Mouse (Mus musculus) liver, adult 2 months (tissue): ENCODE measurements at regions not wholly inside any gene's neighbourhood (a gene's known extent, or its start where the extent isn't known, plus 50 kb on each side); places are given as distances from the start of the nearest gene placed in this dataset.

ENCODE experiments used
- DNase-seq: peaks from one replicate; pipeline ENCODE4 v3.0.0-alpha.2; 2011; ENCODE audit warnings: low read depth, low spot score; ENCODE audit errors: extremely low read depth
- H3K27ac ChIP-seq: fragments of 200-500 bp; replicated peaks from 2 replicates; pipeline ENCODE4 v1.5.1; 2012; ENCODE audit warnings: low read depth, mild to moderate bottlenecking, control low read depth, inconsistent platforms, low read length; ENCODE audit not compliant: insufficient read depth
- H3K27me3 ChIP-seq: fragments of 200-500 bp; 2 replicates; pipeline ENCODE4 v1.6.1; 2012; ENCODE audit warnings: mild to moderate bottlenecking, moderate library complexity, low read length, inconsistent platforms; ENCODE audit not compliant: control insufficient read depth, insufficient read depth
- H3K36me3 ChIP-seq: fragments of 200-500 bp; 2 replicates; pipeline ENCODE4 v1.6.1; 2012; ENCODE audit warnings: low read length, inconsistent platforms; ENCODE audit not compliant: control insufficient read depth, insufficient read depth
- H3K4me1 ChIP-seq: fragments of 200-500 bp; 2 replicates; pipeline ENCODE4 v1.6.1; 2011; ENCODE audit warnings: low read length; ENCODE audit not compliant: control insufficient read depth, insufficient read depth
- H3K4me3 ChIP-seq: fragments of 200-500 bp; 2 replicates; pipeline ENCODE4 v1.5.1; 2011; ENCODE audit warnings: low read depth, mild to moderate bottlenecking, control low read depth, low read length, moderate library complexity; ENCODE audit not compliant: insufficient read depth
- H3K79me2 ChIP-seq: fragments of 200-500 bp; 2 replicates; pipeline ENCODE4 v1.6.1; 2012; ENCODE audit warnings: inconsistent platforms, mild to moderate bottlenecking, low read length, moderate library complexity; ENCODE audit not compliant: control insufficient read depth, insufficient read depth
- H3K9ac ChIP-seq: fragments of 200-500 bp; 2 replicates; pipeline ENCODE4 v1.6.1; 2012; ENCODE audit warnings: low read depth, mild to moderate bottlenecking, control low read depth, inconsistent platforms, low read length
- CTCF ChIP-seq: fragments of 200-500 bp; IDR thresholded peaks from 2 replicates; pipeline ENCODE4 v1.5.1; 2011; ENCODE audit warnings: low read depth, low read length, control low read depth
- POLR2A ChIP-seq: fragments of 200-500 bp; IDR thresholded peaks from 2 replicates; pipeline ENCODE4 v1.6.1; 2011; ENCODE audit warnings: low read length, control low read depth; ENCODE audit not compliant: insufficient read depth; ENCODE audit errors: extremely low read depth
- WGBS: fragments of 180-500 bp; shearing (Covaris S2); methylation state at CpG from one replicate; pipeline ENCODE4 v1.1.7; 2018; 5-methylcytosine and 5-hydroxymethylcytosine counted together

- no peaks in the 10 kb centered on the region for H3K36me3 ChIP-seq
- 82% methylated on average over 3 of the region's 3 CpGs for WGBS
- H3K9ac ChIP-seq, result no peak overlapping the region
These were observed 310.7 kb upstream of the Pitrm1 start for GRCm38 (mm10) chr13:6237201-6237600.

DNA sequence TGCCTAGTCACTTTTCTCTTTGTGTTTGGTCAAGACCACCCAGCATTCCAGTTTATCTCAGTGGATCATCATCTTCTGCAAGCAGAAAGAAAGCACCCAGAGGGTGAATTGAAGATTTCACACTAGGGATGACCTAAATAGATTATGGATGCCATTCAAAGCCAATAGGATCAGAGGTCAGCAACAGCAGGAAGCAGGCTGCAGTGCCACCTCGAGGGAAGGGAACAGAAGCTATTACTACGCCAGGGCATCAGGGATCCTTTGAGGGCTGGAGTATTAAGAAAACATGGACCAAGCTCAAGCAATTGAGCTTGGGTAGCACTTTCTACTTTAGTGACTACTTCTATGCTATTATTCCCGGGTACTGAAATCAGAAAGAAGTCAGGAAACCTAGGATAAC is 307.1 kb upstream of the Pitrm1 start:
- Histone ChIP-seq H3K27me3 (no peaks in the 10 kb centered on the region), H3K27ac (no peak overlapping the region), H3K9ac (no peak overlapping the region), H3K4me1 (no peaks in the 10 kb centered on the region), H3K36me3 (no peaks in the 10 kb centered on the region), H3K79me2 (no peaks in the 10 kb centered on the region), H3K4me3 (no peak overlapping the region)
- DNase-seq, result peak; percentile 13
- WGBS, result 50% methylated on average over 3 of the region's 3 CpGs
- TF ChIP-seq POLR2A (no peak), CTCF (peak; percentile 36; the same call in 1 of the 2 replicates)

More at GRCm38 (mm10) chr13:6237201-6237600, 310.7 kb upstream of the Pitrm1 start:
- H3K79me2 ChIP-seq, result no peaks in the 10 kb centered on the region
- no peaks in the 10 kb centered on the region for H3K27me3 ChIP-seq
- no peak for DNase-seq
- no peaks in the 10 kb centered on the region for H3K4me1 ChIP-seq
- no peak overlapping the region for H3K4me3 ChIP-seq
- no peak for TF ChIP-seq CTCF
- TF ChIP-seq POLR2A, result no peak
- no peak overlapping the region for H3K27ac ChIP-seq

GRCm38 (mm10) chr13:6241472-6242123 is 306.4 kb upstream of the Pitrm1 start:
- 77% methylated on average over 5 of the region's 5 CpGs for WGBS
- H3K9ac ChIP-seq, result no peak overlapping the region
- no peak overlapping the region for H3K4me3 ChIP-seq
- H3K79me2 ChIP-seq, result no peaks in the 10 kb centered on the region
- H3K36me3 ChIP-seq, result no peaks in the 10 kb centered on the region
- no peaks in the 10 kb centered on the region for H3K4me1 ChIP-seq
- DNase-seq, result no peak
- H3K27me3 ChIP-seq, result no peaks in the 10 kb centered on the region
- TF ChIP-seq POLR2A (no peak), CTCF (no peak)
- H3K27ac ChIP-seq, result no peak overlapping the region

DNA sequence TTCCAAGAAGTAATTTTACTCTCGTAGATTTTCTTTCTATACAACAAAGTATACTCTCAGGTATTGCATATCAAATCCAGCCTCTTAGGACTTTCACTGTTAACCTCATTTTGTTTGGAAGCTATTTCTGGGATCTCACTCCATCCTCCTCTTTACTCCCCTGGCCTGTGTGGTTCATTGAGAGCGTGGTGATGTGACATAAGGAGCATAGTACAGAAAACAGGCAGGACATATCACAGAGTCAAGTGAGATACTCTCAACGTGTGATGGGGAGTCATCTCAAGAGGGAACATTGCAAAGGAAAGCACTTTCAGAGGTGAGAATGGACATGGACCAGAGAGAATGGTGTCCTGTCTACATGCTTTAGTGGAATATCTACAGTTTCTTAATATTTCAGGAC is 297.8 kb upstream of the Pitrm1 start:
- TF ChIP-seq POLR2A (no peak), CTCF (no peak)
- Histone ChIP-seq H3K27ac (no peak overlapping the region), H3K79me2 (no peaks in the 10 kb centered on the region), H3K27me3 (no peaks in the 10 kb centered on the region), H3K36me3 (no peaks in the 10 kb centered on the region), H3K4me3 (no peak overlapping the region), H3K4me1 (no peaks in the 10 kb centered on the region), H3K9ac (no peak overlapping the region)
- no peak for DNase-seq
- WGBS, result 90% methylated on average over 3 of the region's 3 CpGs

DNA sequence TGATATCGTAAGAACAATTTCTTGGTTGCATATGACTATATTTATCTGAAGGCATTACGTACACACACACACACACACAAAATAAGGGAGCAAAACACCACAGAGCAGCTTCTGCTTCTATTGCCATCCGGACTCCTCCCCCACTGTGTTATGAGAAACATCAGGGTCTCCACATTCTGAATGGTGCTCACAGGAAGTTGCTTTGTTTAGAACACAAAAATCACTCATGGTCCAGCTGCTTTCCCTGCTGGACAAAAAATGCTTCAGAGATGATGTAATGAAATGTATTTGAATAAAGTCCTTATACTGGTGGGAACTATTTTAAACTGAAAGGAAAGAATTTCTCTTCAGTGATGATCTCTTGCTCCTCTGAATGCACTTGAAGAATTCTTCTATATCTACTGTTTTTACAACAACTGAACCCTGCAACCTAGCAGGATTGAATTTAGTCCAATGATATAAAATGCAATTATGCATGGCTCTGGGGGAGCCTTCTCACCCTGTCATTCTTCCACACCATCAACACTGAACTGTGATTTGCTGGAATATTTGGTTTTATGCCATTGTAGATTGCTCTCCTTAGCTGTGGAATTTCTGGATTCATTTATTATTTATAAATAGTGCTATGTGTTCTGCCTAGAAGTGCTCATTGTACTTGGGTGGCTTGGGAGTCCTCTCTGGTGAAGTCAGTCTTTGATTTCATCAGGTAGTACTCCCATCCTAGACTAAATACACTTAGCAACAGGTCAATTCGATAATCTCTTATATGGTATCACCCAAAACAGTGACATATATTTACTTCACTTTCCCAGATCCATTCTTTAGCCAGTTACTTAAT is 296.7 kb upstream of the Pitrm1 start:
- H3K79me2 ChIP-seq, result no peaks in the 10 kb centered on the region
- H3K27me3 ChIP-seq, result no peaks in the 10 kb centered on the region
- DNase-seq, result no peak
- 74% methylated on average over 4 of the region's 4 CpGs for WGBS
- H3K36me3 ChIP-seq, result no peaks in the 10 kb centered on the region
- H3K27ac ChIP-seq, result no peak overlapping the region
- no peak overlapping the region for H3K9ac ChIP-seq
- no peak for TF ChIP-seq POLR2A
- no peak for TF ChIP-seq CTCF
- no peak overlapping the region for H3K4me3 ChIP-seq
- no peaks in the 10 kb centered on the region for H3K4me1 ChIP-seq

DNA sequence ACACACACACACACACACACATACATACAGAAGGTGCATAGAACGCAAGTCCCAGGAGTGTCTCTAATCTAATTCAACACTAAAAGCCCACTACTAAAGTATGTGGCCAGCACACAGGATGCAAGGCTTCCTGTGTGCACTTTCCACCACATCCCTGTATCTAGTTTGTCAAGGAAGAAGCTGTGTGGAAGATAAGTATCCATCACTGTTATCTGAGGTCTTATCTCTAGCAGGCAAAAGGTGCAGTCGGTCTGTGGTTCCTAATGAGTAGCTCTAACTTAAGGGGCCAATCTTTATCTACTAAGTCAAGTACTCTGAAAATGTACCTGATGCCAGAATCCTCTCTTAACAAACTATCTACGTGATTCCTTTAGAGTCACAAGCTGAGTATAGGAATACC is 295.8 kb upstream of the Pitrm1 start:
- H3K4me3 ChIP-seq, result no peak overlapping the region
- no peak overlapping the region for H3K27ac ChIP-seq
- H3K9ac ChIP-seq, result no peak overlapping the region
- H3K79me2 ChIP-seq, result no peaks in the 10 kb centered on the region
- no peak for TF ChIP-seq POLR2A
- no peak for TF ChIP-seq CTCF
- H3K27me3 ChIP-seq, result no peaks in the 10 kb centered on the region
- WGBS, result 60% methylated on average over 3 of the region's 3 CpGs
- no peaks in the 10 kb centered on the region for H3K4me1 ChIP-seq
- no peaks in the 10 kb centered on the region for H3K36me3 ChIP-seq
- no peak for DNase-seq
